Mouse (Mus musculus): Measurements from ENCODE around the gene Mrps34. TPM values are rescaled to one million over a fixed set of nuclear protein-coding genes. Genes with fewer than 3 reads are reported as not detected.

Mrps34 gene
- total and polyA plus RNA-seq, 3 experiments, result 56.5 to 80.5 (median 57.2) TPM

DNA sequence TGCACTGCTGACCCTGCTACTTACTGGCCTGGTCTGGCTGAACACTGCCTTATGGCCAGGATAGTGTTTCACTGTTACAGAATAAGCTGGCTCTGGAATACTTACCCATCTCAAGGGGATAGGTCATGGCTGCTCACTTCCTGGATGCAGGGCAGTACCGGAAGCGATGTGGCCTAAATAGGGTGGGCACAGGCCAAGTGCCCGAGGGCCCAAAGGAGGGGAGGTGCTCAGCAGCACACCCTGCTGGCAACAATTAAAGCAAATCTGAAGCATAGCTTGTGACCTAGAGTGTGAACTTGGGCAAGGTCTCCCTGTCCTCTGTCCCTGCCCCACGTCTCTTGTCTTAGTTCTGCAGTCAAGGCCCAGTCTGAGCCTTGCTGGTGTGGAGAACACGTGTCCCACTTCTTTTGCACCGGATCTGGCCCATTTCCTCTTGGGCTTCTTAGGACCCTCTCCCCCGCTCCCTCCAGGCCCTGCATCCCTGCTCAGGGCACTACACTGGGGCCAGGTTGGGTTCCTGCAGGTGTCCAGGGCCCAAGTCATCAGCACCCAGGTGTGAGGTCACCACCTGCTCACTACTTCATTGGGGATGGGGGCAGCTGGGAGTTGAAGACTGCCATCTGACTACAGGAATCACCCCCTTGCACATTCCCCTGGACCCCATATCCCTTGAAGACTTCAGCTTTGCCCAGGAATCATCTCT lies 13.0 kb upstream of the Mrps34 start:
- dilution Hi-C loops (cut with MboI; ENCODE audit: extremely low pct_ligation_motif_present, extremely low pct_unique_long_range_greater_than_20kb, low sequenced_read_pairs), result no loop called here
- Histone ChIP-seq H3K9ac (ENCODE audit: insufficient read depth, low read depth) (no peak overlapping the region), H3K36me3 (replicated peaks in 1 of 2; ENCODE audit: control insufficient read depth in 1 of 2, insufficient read depth in 1 of 2, low read length in 1 of 2) (peaks cover 36 to 60% of the 10 kb centered on the region in 2 experiments), H3K27ac (ENCODE audit: insufficient read depth, low read depth) (no peak overlapping the region), H3K4me3 (replicated peaks in 1 of 3; ENCODE audit: low read depth in 2 of 3, low read length in 2 of 3, poor library complexity in 1 of 3) (no peak overlapping the region), H3K4me2 (ENCODE audit: insufficient read depth, low read depth, poor library complexity, severe bottlenecking) (no peak overlapping the region), H3K27me3 (replicated peaks) (no peaks in the 10 kb centered on the region), H3K9me3 (replicated peaks; ENCODE audit: low read length) (no peaks in the 10 kb centered on the region), H3K79me2 (replicated peaks; ENCODE audit: control insufficient read depth, extremely low read depth, insufficient read depth, poor library complexity, severe bottlenecking) (peaks cover 12% of the 10 kb centered on the region), H3K4me1 (ENCODE audit: control insufficient read depth in 1 of 2, insufficient read depth in 2 of 2) (peaks cover 22 to 48% of the 10 kb centered on the region in 2 experiments)
- DNase-seq (ENCODE audit: extremely low read depth), result peak; percentile 56
- in situ Hi-C loops (cut with MboI; ENCODE audit: low pct_ligation_motif_present, low pct_unique_long_range_greater_than_20kb, low sequenced_read_pairs), result no loop called here
- TF ChIP-seq USF2 (conservative IDR thresholded peaks at IDR 0.05; ENCODE audit: low read depth, low read length), result no peak
- peak; percentile 37 to 70; a peak in 3 of 4 replicates for TF ChIP-seq CTCF (conservative IDR thresholded peaks at IDR 0.05 in 1 of 2, IDR thresholded peaks at IDR 0.05 in 1 of 2; ENCODE audit: low read depth in 2 of 2, low read length in 2 of 2)
- peak; percentile 77 for TF ChIP-seq ELF1 (IDR thresholded peaks at IDR 0.05; ENCODE audit: low read depth, low read length)
- TF ChIP-seq SMC3 (IDR thresholded peaks at IDR 0.05; ENCODE audit: low read depth, low read length), result peak; percentile 84
- peak; percentile 52 for TF ChIP-seq RAD21 (IDR thresholded peaks at IDR 0.05; ENCODE audit: low read depth, low read length)

DNA sequence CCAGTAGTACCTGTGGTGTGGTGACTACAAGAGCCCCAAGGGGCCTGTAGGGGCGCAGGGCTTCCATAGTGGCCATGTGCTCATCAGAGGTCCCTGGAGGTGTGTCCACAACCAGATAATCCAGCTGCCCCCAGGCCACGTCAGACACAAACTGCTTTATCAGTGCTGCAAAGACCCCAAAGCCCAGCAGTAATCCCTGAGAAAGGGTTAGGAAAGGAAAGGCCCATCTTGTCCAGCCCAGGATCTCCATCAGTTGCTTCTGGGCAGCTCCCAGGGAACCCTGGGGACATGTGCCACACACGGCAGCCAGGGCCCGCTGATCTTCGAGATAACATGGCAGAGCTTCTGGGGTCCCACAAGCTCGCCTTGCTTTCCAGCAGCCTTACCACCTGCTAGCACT lies 10.5 kb upstream of the Mrps34 start:
- H3K27ac ChIP-seq (ENCODE audit: insufficient read depth, low read depth), result no peak overlapping the region
- in situ Hi-C loops (cut with MboI; ENCODE audit: low pct_ligation_motif_present, low pct_unique_long_range_greater_than_20kb, low sequenced_read_pairs), result no loop called here
- no peak overlapping the region for H3K4me3 ChIP-seq (replicated peaks in 1 of 3; ENCODE audit: low read depth in 2 of 3, low read length in 2 of 3, poor library complexity in 1 of 3)
- no peaks in the 10 kb centered on the region for H3K27me3 ChIP-seq (replicated peaks)
- H3K36me3 ChIP-seq (replicated peaks in 1 of 2; ENCODE audit: control insufficient read depth in 1 of 2, insufficient read depth in 1 of 2, low read length in 1 of 2), result peaks cover 36 to 77% of the 10 kb centered on the region in 2 experiments
- no peak overlapping the region for H3K9ac ChIP-seq (ENCODE audit: insufficient read depth, low read depth)
- no peak overlapping the region for H3K4me2 ChIP-seq (ENCODE audit: insufficient read depth, low read depth, poor library complexity, severe bottlenecking)
- H3K9me3 ChIP-seq (replicated peaks; ENCODE audit: low read length), result no peaks in the 10 kb centered on the region
- no peak for DNase-seq (ENCODE audit: extremely low read depth)
- peaks cover 17% of the 10 kb centered on the region for H3K79me2 ChIP-seq (replicated peaks; ENCODE audit: control insufficient read depth, extremely low read depth, insufficient read depth, poor library complexity, severe bottlenecking)
- H3K4me1 ChIP-seq (ENCODE audit: control insufficient read depth in 1 of 2, insufficient read depth in 2 of 2), result peaks cover 9 to 53% of the 10 kb centered on the region in 2 experiments
- TF ChIP-seq RCOR1 (conservative IDR thresholded peaks at IDR 0.05; ENCODE audit: low read depth, low read length) (no peak), ETS1 (conservative IDR thresholded peaks at IDR 0.05; ENCODE audit: low read depth, low read length) (no peak), USF1 (IDR thresholded peaks at IDR 0.05; ENCODE audit: low read depth, low read length) (no peak), ZMIZ1 (IDR thresholded peaks at IDR 0.05; ENCODE audit: low read depth, low read length) (no peak), USF2 (conservative IDR thresholded peaks at IDR 0.05; ENCODE audit: low read depth, low read length) (no peak), UBTF (IDR thresholded peaks at IDR 0.05; ENCODE audit: low read depth, low read length) (no peak), MAZ (IDR thresholded peaks at IDR 0.05; ENCODE audit: low read depth, low read length) (no peak), MAX (IDR thresholded peaks at IDR 0.05; ENCODE audit: low read length) (no peak), MYC (IDR thresholded peaks at IDR 0.05; ENCODE audit: low read depth, low read length) (no peak), RAD21 (IDR thresholded peaks at IDR 0.05; ENCODE audit: low read depth, low read length) (no peak), ZKSCAN1 (IDR thresholded peaks at IDR 0.05; ENCODE audit: borderline replicate concordance, low read depth, low read length) (no peak), POLR2AphosphoS2 (IDR thresholded peaks at IDR 0.05; ENCODE audit: low read depth, low read length) (no peak), TBP (conservative IDR thresholded peaks at IDR 0.05; ENCODE audit: low read depth, low read length) (no peak), E2F4 (IDR thresholded peaks at IDR 0.05; ENCODE audit: insufficient replicate concordance, low read depth, low read length) (no peak), BHLHE40 (IDR thresholded peaks at IDR 0.05; ENCODE audit: low read depth, low read length) (no peak), CTCF (conservative IDR thresholded peaks at IDR 0.05 in 1 of 2, IDR thresholded peaks at IDR 0.05 in 1 of 2; ENCODE audit: low read depth in 2 of 2, low read length in 2 of 2) (no peak), SMC3 (IDR thresholded peaks at IDR 0.05; ENCODE audit: low read depth, low read length) (no peak), CHD2 (IDR thresholded peaks at IDR 0.05; ENCODE audit: low read length) (no peak)
- dilution Hi-C loops (cut with MboI; ENCODE audit: extremely low pct_ligation_motif_present, extremely low pct_unique_long_range_greater_than_20kb, low sequenced_read_pairs), result no loop called here
